Mouse (Mus musculus) inflammation-experienced regulatory T-cells, adult 6 months (primary cell): ENCODE data around the gene Stac3. TPM values are rescaled to one million over a fixed set of nuclear protein-coding genes. Genes with fewer than 3 reads are reported as not detected.
A peak's percentile ranks its signal among the peaks of the same experiment; 100 is the strongest.

ENCODE experiments used
- ATAC-seq: one replicate; pipeline ENCODE4 v1.8.0; 2017
- polyA plus RNA-seq, 3 experiments: library from polyadenylated mRNA; unstranded; fragments of 100-300 nt; shearing (Covaris generic); gene quantifications; one replicate each; pipeline ENCODE4 v1.2.1; 2017

Gene Stac3
- polyA plus RNA-seq, 3 experiments from 2014 or later: 0.35 TPM; not detected in 2

- ATAC-seq: no peak
These were observed 24.6 kb downstream of the Stac3 start for GRCm38 (mm10) chr10:127526048-127526447.

DNA sequence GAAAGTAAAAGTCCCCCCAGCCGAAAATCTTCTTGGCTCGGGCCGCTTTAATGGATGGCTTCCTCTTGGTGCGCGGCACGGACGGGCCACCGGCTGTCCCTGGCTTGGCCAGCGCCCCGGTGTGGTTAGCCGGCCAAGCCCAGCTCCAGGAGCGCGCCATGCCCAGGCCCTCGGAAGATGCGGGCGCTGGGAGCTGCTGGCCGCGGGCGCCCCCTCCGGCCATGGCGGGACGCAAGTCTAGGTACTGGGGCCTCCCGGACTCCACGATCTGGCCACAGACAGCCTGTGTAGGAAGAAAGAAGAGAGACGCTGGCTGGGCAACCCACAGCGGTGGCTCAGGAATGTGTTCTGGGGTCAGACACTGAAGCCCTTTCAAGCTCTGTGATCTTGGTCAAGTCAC lies 25.2 kb downstream of the Stac3 start:
- no peak for ATAC-seq

- no peak for ATAC-seq
These were observed 26.0 kb downstream of the Stac3 start for GRCm38 (mm10) chr10:127527481-127527880.

- ATAC-seq: no peak
These were observed 29.5 kb downstream of the Stac3 start for GRCm38 (mm10) chr10:127530945-127531344.

GRCm38 (mm10) chr10:127531548-127531947 lies 30.1 kb downstream of the Stac3 start:
- no peak for ATAC-seq

- peak; percentile 16 for ATAC-seq
These were observed 32.8 kb downstream of the Stac3 start, which contains the start of gene Nxph4 for GRCm38 (mm10) chr10:127534036-127534928. Gene Nxph4 (minus strand): TSS chr10:127534559.

- no peak for ATAC-seq
These were observed 33.5 kb downstream of the Stac3 start for GRCm38 (mm10) chr10:127534929-127535384.

DNA sequence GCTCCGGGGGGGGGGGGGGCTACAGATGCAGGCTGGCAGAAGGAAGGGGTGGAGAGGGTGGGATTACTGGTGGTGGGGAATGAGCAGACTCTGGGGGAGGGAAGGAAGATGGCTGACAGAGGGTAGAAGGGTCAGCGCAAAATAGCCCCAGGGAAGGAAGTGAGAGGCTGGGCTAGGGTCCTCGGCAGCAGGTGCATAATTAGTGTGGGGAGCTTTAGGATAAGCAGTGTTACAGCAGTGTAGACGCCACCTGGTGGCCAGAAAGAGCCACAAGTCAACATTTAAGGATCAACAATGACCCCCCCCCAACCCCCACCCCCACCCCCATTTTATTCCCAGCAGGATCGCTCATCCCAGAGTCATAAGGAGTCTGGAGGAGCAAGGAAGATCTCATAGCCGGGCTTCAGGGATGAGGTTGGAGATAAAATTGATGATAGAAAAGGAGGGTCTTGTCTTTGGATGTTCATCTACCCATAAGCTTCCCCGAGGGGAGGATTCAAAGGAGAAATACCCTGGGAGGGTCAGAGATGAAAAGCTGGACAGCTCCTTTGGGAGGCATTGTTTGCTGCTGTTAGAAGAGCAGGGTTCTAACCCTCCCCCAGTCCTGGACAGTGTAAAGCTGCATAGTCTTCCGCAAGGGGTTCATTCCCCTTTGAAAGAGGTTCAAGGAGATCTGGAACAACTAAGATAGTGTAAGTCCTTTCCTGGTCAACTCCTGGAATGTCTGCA lies 35.3 kb downstream of the Stac3 start:
- no peak for ATAC-seq

DNA sequence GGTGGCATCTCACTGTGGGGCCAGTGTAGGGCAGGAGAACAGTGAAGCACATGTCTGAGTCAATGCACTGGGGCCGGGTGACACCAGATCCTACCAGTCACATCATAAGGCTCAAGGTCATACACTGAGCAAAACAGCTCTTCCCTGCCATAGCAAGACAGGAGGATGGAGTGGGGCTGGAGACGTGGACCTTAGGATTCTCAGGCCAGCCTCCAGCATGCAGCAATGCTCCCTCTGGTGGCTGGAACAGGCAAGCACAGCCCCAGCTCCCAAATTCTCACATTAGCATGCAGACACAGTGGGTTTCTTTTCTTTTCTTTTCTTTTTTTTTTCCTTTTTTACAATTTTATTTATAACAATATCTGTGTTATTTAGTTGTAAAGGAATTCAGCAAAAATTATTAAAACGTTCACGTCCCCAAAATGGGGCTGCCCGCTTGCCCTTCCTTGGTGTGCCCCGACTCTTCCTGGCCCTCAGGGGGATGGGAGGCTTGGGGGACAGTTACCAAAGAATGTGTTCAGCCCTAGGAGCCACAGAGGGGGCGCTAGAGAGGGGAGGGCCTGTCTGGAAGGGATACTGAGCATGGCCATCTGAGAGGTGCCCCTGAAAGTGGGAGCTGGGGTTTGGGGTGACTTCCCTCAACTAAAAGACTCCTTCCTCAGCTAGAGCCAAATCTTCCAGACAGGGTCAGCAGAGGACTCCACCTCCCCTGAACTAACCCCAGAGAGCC lies 36.5 kb downstream of the Stac3 start:
- ATAC-seq: no peak

GRCm38 (mm10) chr10:127541510-127541909 lies 40.0 kb downstream of the Stac3 start:
- no peak for ATAC-seq

GRCm38 (mm10) chr10:127542084-127542483 lies 40.6 kb downstream of the Stac3 start:
- no peak for ATAC-seq

- no peak for ATAC-seq
These were observed 41.2 kb downstream of the Stac3 start for GRCm38 (mm10) chr10:127542720-127543119.

DNA sequence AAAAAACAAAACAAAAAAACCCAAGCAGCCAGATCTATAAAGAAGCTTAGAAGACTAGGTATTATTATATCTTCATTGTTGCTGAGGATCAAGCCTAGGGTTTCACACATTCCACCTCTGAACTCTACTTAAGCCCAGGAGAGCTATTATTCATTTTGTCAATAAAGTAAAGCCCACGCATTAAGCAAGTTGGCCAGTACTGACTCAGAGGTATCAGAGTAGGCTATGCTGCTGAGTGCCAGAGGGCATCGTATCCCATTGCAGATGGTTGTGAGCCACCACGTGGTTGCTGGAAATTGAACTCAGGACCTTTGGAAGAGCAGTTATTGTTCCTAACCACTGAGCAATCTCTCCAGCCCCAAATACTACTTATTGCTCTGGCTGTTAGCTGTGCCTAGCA lies 42.4 kb downstream of the Stac3 start:
- no peak for ATAC-seq

DNA sequence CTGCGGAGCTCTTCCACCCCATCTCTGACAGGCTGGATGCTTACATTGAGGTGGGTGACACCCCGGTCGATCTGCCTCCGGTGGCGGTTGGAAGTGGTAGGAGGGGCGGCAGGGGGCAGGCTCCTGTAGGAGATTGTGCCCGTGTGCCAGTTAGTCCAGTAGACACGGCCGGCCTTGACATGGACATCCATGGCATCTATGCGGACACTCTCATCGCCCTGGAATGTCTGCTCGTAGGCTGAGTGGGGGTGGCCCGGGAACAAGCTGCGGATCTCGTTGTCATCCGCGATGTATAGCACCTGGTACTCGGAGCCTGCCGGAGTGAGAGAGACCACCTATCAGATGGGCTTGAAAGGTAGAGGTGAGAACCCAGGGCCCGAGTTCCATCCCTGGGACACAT lies 42.9 kb downstream of the Stac3 start:
- ATAC-seq: no peak

GRCm38 (mm10) chr10:127546505-127546904 lies 45.0 kb downstream of the Stac3 start:
- ATAC-seq: no peak

- ATAC-seq: no peak
These were observed 46.8 kb downstream of the Stac3 start for GRCm38 (mm10) chr10:127548236-127548635.

DNA sequence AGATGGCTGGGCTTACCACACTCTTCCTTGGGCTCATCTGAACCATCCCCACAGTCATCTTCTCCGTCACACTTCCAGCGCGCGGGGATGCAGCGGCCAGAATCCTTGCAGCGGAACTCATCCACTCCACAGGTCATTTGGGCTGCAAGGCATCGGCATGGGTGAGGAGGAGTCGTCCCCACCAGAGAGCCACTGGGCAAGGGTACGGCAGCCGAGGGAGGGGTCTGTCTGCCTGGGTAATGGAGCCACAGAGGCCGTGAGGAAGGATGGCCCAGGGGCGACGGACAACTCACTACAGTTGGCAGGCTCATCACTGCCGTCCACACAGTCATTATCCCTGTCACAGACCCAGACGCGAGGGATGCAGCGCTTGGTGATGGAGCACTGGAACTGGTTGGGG lies 48.4 kb downstream of the Stac3 start:
- ATAC-seq: no peak

GRCm38 (mm10) chr10:127555703-127556102 lies 54.2 kb downstream of the Stac3 start:
- no peak for ATAC-seq

DNA sequence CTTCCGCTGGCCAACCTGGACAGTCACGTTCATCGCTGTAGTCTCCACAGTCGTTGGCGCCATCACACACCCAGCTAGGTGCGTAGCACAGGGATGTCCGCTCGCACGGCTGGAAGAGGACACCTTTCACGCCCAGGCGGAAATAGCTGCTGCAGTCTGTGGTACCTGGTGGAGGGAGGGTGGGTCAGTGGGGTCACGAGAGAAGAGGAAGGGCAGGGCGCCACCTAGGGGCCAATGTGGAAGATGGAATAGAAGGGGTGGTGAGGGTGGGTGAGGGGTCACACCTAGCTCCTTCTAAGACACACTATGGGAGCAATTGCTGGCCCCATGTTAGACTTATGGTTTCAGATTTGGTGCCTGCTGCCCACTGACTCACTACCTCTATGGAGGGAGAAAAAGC lies 55.9 kb downstream of the Stac3 start:
- no peak for ATAC-seq
